Mouse (Mus musculus): Measurements from ENCODE around the gene Gm20817. TPM values are rescaled to one million over a fixed set of nuclear protein-coding genes. Genes with fewer than 3 reads are reported as not detected.

Gene Gm20817
- not detected for polyA plus RNA-seq (2017; shearing (Covaris generic))

GRCm38 (mm10) chrY:68832628-68833027, at the start of gene Gm20817:
Gm20817 (minus strand) TSS chrY:68832728.

